Comparison of ENCODE assay signal across 13 mouse cellular contexts in genomic region chr7:92460578-92460977, GRCm38 (mm10).
DNase-seq lines count a peak whose midpoint lies in the region; ATAC-seq and TF ChIP-seq lines count a peak whose summit lies in the region.
"Had no signal": no experiment of that assay in that cellular context is flagged by ENCODE, and none has a peak within 500 bp of the region (broad histone marks: within the 10 kb centered on the region; RNA-seq: fewer than 3 reads in every experiment).

No protein-coding gene starts in this region.

- no peak for TF ChIP-seq CTCF in cerebellum, adult 2 months (IDR thresholded peaks at IDR 0.05; ENCODE audit: borderline replicate concordance, insufficient read depth, low read depth, low read length)

- ATAC-seq in frontal cortex, adult (ENCODE audit: low TSS enrichment): peak; percentile 55; the same call in 1 of the 2 replicates
- ATAC-seq in megakaryocyte, adult 5-6 weeks (ENCODE audit: poor library complexity, severe bottlenecking): no peak
- ATAC-seq: lung, postnatal 0 days had no signal

- H3K27ac ChIP-seq in cerebellum, adult 2 months (ENCODE audit: insufficient read depth, low read length): peak overlapping the region; percentile 34; the same call in 1 of the 2 replicates
- H3K27ac ChIP-seq: hindbrain, embryonic 15.5 days; kidney, postnatal 0 days had no signal

- TF ChIP-seq POLR2A in cerebellum, adult 2 months (IDR thresholded peaks at IDR 0.05; ENCODE audit: borderline replicate concordance, insufficient read depth, low read length): no peak

- H3K27me3 ChIP-seq in cerebellum, adult 2 months (ENCODE audit: control insufficient read depth, insufficient read depth, low read length): no peaks in the 10 kb centered on the region
- H3K27me3 ChIP-seq: hindbrain, embryonic 15.5 days had no signal

- no peak for DNase-seq in frontal cortex, postnatal 10 days (ENCODE audit: low spot score in 2 of 2)
- peak; percentile 10 for DNase-seq in adrenal gland, postnatal 14 days
- DNase-seq in cerebellum, adult 2 months: peak; percentile 87 to 96
- peak; percentile 65 for DNase-seq in layer of hippocampus, adult 11-12 months (ENCODE audit: low spot score)
- no peak for DNase-seq in urinary bladder, adult 2 months (ENCODE audit: low spot score)
- DNase-seq in Muller cell, postnatal 12 days (ENCODE audit: inconsistent ontology term): no peak
- DNase-seq: liver had no signal

- no peak overlapping the region for H3K4me3 ChIP-seq in cerebellum, adult 2 months (replicated peaks; ENCODE audit: insufficient read depth, low read depth, low read length)
- H3K4me3 ChIP-seq: hindbrain, embryonic 15.5 days; myocyte had no signal

- peaks cover 8% of the 10 kb centered on the region for H3K4me1 ChIP-seq in cerebellum, adult 2 months (ENCODE audit: control insufficient read depth, insufficient read depth, low read length)
- H3K4me1 ChIP-seq: hindbrain, embryonic 15.5 days had no signal

Comparison
In these comparisons a context has a peak if more than half of its experiments do, and no peak if none do; other contexts are left out.
1. DNase-seq: peak in adrenal gland, postnatal 14 days (single experiment), cerebellum, adult 2 months (2 of 2) and layer of hippocampus, adult 11-12 months (single experiment); none in frontal cortex, postnatal 10 days (0 of 2), urinary bladder, adult 2 months (single experiment) and Muller cell, postnatal 12 days (single experiment).